Mouse (Mus musculus) megakaryocyte, embryonic 14.5 days (primary cell): ENCODE measurements around the gene Afmid.

Source experiments
- FLI1 ChIP-seq: IDR thresholded peaks from 2 replicates; pipeline ENCODE4 v1.6.1; 2012; ENCODE audit warnings: low read length, inconsistent platforms, mixed read lengths
- GATA1 ChIP-seq: IDR thresholded peaks from 3 replicates; pipeline ENCODE4 v1.6.1; 2012; ENCODE audit warnings: mixed read lengths, low read length, inconsistent platforms, borderline replicate concordance

DNA sequence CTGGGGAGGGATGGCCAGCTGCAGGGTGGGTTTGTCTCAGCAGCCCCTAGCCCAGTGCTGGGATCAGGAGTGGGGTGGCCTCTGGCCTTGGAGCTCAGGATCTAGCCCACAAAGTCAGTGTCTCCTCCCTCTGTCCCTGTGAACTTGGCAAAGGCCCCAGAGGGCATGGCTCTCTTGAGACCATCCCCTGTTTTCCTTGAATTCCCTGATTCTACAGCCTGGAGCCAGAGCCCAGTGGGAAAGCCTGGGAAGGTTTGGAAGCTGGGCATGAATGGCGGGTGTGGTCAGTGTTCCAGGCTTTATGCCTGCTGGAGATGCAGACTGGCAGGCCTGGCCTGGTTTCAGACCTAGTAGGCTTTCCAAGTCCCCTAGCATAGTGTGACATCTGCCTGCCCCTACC lies 56.5 kb downstream of the Afmid start:
- TF ChIP-seq GATA1 (no peak), FLI1 (no peak)
